Mouse (Mus musculus): ENCODE measurements around the gene Arl6ip6.

- TF ChIP-seq CTCF (IDR thresholded peaks at IDR 0.05; ENCODE audit: borderline replicate concordance, control insufficient read depth, extremely low read depth, insufficient read depth, low read length, poor library complexity) (no peak), POLR2A (IDR thresholded peaks at IDR 0.05; ENCODE audit: control insufficient read depth, extremely low read depth, insufficient read depth, low read length, poor library complexity) (no peak)
Observed at GRCm38 (mm10) chr2:53204373-53205274, 13.1 kb downstream of the Arl6ip6 start.

All from thymus, adult 2 months (tissue).